Mouse (Mus musculus) spleen, adult 2 months (tissue): ENCODE results near the gene Ppp4r3a. TPM values are rescaled to one million over a fixed set of nuclear protein-coding genes. Genes with fewer than 3 reads are reported as not detected.
"Not testable (repeated sequence)": the region's sequence is repeated elsewhere in the genome, so short reads cannot be mapped to it uniquely, and the experiment has no call there.

Experiments used
- DNase-seq, 2 experiments: peaks; one replicate each; pipeline versions ENCODE4 v3.0.0 to v3.0.0-alpha.2; 2012 to 2021; ENCODE audit warnings: low spot score in 2 of 2, low read depth in 1 of 2
- H3K27ac ChIP-seq: fragments of 200-500 bp; 2 replicates; pipeline ENCODE4 v1.5.1; 2012; ENCODE audit warnings: low read length, inconsistent platforms; ENCODE audit not compliant: insufficient read depth
- H3K27me3 ChIP-seq: fragments of 200-500 bp; 2 replicates; pipeline ENCODE4 v1.6.1; 2012; ENCODE audit warnings: mild to moderate bottlenecking, moderate library complexity, low read length, inconsistent platforms; ENCODE audit not compliant: control insufficient read depth, insufficient read depth
- H3K36me3 ChIP-seq: fragments of 200-500 bp; 2 replicates; pipeline ENCODE4 v1.6.1; 2012; ENCODE audit warnings: mild to moderate bottlenecking, low read length, inconsistent platforms; ENCODE audit not compliant: control insufficient read depth, insufficient read depth
- H3K4me1 ChIP-seq: fragments of 200-500 bp; 2 replicates; pipeline ENCODE4 v1.6.1; 2011; ENCODE audit warnings: inconsistent platforms; ENCODE audit not compliant: control insufficient read depth, insufficient read depth, insufficient read length
- H3K4me3 ChIP-seq: fragments of 200-500 bp; 2 replicates; pipeline ENCODE4 v1.5.1; 2011; ENCODE audit warnings: mild to moderate bottlenecking, inconsistent platforms; ENCODE audit not compliant: insufficient read depth, insufficient read length; ENCODE audit errors: extremely low read depth
- CTCF ChIP-seq: fragments of 200-500 bp; IDR thresholded peaks from 2 replicates; pipeline ENCODE4 v1.5.1; 2011; ENCODE audit warnings: mild to moderate bottlenecking, inconsistent platforms; ENCODE audit not compliant: insufficient read depth, insufficient read length, insufficient replicate concordance; ENCODE audit errors: extremely low read depth
- POLR2A ChIP-seq: fragments of 200-500 bp; IDR thresholded peaks from 2 replicates; pipeline ENCODE4 v1.6.1; 2011; ENCODE audit warnings: low read depth, low read length, inconsistent platforms
- WGBS: fragments of 180-500 bp; shearing (Covaris S2); methylation state at CpG from one replicate; pipeline ENCODE4 v1.1.7; 2018; 5-methylcytosine and 5-hydroxymethylcytosine counted together
- polyA plus RNA-seq: library from polyadenylated mRNA; depleted of rRNA; stranded (reverse); fragments of >200 nt; gene quantifications from 2 replicates; pipeline ENCODE4 v1.2.3, GENCODE M21; 2012

Gene Ppp4r3a
- polyA plus RNA-seq, 1 experiment: 10.9 TPM

- DNase-seq: peak in 1 of 2 experiments; percentile 81
- Histone ChIP-seq H3K4me1 (peaks cover 59% of the 10 kb centered on the region; the same call in 1 of the 2 replicates), H3K27me3 (no peaks in the 10 kb centered on the region), H3K4me3 (peak overlapping the region; percentile 46; the same call in 1 of the 2 replicates), H3K36me3 (peaks cover 4% of the 10 kb centered on the region; the same call in 1 of the 2 replicates), H3K27ac (peak overlapping the region; percentile 91)
- WGBS: 5% methylated on average over 6 of the region's 6 CpGs
- peak; percentile 42; the same call in 1 of the 2 replicates for TF ChIP-seq POLR2A
- no peak for TF ChIP-seq CTCF
Observed at GRCm38 (mm10) chr12:101017971-101018371, 65.5 kb downstream of the Ppp4r3a start.

DNA sequence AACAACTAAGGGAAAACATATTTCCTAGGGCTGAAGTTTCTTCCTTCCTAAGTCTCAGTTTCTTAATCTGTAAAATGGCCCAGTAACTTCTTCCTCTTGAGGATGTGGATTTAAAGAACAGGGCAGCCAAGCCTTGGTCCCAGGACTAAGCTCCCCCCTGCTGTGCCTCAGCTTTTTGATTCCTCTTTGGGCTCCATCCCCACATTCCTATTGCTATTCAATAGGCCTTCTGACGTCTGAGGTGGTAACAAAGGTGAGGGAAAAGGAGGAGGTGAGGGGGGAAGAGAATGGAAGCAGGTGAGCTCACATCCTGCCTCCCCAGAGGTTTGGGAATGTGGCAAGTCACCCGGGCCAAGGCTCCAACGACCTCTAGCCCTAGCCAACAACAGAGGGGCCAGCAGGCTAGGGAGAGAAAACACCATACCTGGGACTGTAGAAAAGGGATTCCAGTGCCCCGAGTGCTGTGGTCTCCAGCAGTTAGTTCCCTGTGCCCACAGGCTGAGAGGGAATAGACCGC lies 67.0 kb downstream of the Ppp4r3a start:
- Histone ChIP-seq H3K27ac (peak overlapping the region; percentile 90), H3K4me3 (no peak overlapping the region), H3K4me1 (peaks cover 65% of the 10 kb centered on the region; the same call in 1 of the 2 replicates), H3K36me3 (peaks cover 1% of the 10 kb centered on the region; the same call in 1 of the 2 replicates), H3K27me3 (no peaks in the 10 kb centered on the region)
- WGBS: 53% methylated on average over 5 of the region's 5 CpGs
- no peak for DNase-seq
- no peak for TF ChIP-seq CTCF
- TF ChIP-seq POLR2A: no peak

- Histone ChIP-seq H3K4me1 (peaks cover 65% of the 10 kb centered on the region; the same call in 1 of the 2 replicates), H3K27me3 (no peaks in the 10 kb centered on the region), H3K4me3 (peak overlapping the region; percentile 54), H3K27ac (peak overlapping the region; percentile 90), H3K36me3 (no peaks in the 10 kb centered on the region)
- TF ChIP-seq CTCF (no peak), POLR2A (peak; percentile 59)
- 10% methylated on average over 4 of the region's 4 CpGs for WGBS
- DNase-seq: peak in 1 of 2 experiments; percentile 81
Observed at GRCm38 (mm10) chr12:101015926-101016325, 67.6 kb downstream of the Ppp4r3a start.

GRCm38 (mm10) chr12:101015165-101015560 lies 68.3 kb downstream of the Ppp4r3a start:
- WGBS: 58% methylated on average over 11 of the region's 11 CpGs
- H3K4me3 ChIP-seq: 0 out of 2 replicates have a peak overlapping the region, but pooled peaks have one; percentile 2
- TF ChIP-seq CTCF (no peak), POLR2A (no peak)
- peak overlapping the region; percentile 90 for H3K27ac ChIP-seq
- H3K36me3 ChIP-seq: no peaks in the 10 kb centered on the region
- H3K27me3 ChIP-seq: no peaks in the 10 kb centered on the region
- no peak for DNase-seq
- H3K4me1 ChIP-seq: peaks cover 67% of the 10 kb centered on the region; the same call in 1 of the 2 replicates

DNA sequence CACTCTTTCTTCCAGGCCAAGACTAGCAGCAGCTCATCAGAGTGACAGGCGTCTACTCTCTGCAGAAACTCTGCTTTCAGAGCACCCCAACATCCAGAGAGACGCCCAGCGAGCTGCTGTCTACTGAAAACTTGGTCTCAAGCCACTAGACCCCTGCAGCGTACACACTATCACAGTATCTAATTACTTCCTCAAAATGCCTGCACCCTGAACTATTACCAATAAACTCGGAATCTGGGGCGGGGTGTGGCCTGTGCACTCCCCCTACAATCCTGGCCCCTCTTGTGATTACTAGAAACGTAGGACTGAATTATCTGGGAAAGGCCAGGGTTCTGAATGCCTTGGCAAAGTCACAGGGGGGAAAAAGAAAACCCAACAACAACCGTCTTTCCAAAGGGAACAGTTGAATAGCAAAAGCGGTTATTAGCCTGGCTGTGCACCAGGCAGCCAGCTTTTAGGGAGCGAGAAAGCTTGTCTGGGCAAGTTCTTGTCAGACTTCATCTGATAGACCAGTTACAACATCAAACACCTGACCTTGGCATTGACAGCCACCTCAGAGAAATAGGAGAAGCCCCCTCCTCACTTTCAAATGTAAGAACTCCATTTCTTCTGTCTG lies 68.8 kb downstream of the Ppp4r3a start:
- Histone ChIP-seq H3K36me3 (no peaks in the 10 kb centered on the region), H3K27me3 (no peaks in the 10 kb centered on the region), H3K27ac (peak overlapping the region; percentile 90), H3K4me3 (no peak overlapping the region; the same call in 1 of the 2 replicates), H3K4me1 (peaks cover 69% of the 10 kb centered on the region; the same call in 1 of the 2 replicates)
- WGBS: 55% methylated on average over 10 of the region's 10 CpGs
- TF ChIP-seq POLR2A: no peak
- TF ChIP-seq CTCF: no peak
- DNase-seq: no peak

DNA sequence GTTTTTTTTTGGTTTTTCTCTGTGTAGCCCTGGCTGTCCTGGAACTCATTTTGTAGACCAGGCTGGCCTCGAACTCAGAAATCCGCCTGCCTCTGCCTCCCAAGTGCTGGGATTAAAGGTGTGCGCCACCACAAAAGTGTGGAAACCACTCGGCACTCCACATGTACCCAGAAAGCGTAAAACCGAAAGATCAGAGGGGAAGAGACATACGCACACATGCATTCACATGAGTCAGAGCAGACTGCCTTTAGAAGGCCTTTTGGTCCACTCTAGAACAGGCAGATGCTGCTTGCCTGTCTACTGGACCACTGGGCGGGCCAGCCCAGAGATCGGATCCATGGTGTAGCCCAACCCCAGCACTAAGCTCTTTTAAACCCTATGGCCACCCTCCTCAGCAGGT lies 69.8 kb downstream of the Ppp4r3a start:
- H3K27ac ChIP-seq: peak overlapping the region; percentile 90
- not testable (repeated sequence) for H3K4me3 ChIP-seq, H3K36me3 ChIP-seq, H3K27me3 ChIP-seq, DNase-seq
- peaks cover 69% of the 10 kb centered on the region; the same call in 1 of the 2 replicates for H3K4me1 ChIP-seq
- 76% methylated on average over 9 of the region's 9 CpGs for WGBS
